Mouse (Mus musculus): ENCODE data around the gene Hnrnpa3.

The Hnrnpa3 gene

DNA sequence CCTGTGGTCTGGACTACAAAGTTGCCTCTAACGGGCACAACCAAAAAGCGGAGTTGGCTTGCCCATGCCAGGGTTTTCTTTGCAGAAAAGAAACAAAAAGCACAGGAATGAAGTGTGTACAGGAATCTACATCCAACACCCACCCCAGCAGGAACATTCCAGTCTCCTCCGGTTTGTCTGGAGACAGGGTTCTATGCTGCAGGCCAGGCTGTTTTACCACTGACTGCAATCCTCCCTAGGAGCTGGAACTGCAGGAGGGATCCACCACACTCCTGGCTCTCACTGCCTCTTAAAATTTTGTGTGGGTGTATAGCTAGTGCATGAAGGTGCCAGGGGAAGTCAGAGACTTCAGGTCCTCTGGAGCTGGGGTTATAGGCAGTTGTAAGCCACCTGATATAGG, 39.8 kb downstream of the Hnrnpa3 start:
- Histone ChIP-seq H3K27me3 (ENCODE audit: control insufficient read depth, insufficient read depth, low read length, poor library complexity, severe bottlenecking) (no peaks in the 10 kb centered on the region), H3K36me3 (ENCODE audit: control insufficient read depth, insufficient read depth, low read length, poor library complexity, severe bottlenecking) (no peaks in the 10 kb centered on the region; the same call in 1 of the 2 replicates)
- no peak for DNase-seq (ENCODE audit: low read depth, low spot score)

DNA sequence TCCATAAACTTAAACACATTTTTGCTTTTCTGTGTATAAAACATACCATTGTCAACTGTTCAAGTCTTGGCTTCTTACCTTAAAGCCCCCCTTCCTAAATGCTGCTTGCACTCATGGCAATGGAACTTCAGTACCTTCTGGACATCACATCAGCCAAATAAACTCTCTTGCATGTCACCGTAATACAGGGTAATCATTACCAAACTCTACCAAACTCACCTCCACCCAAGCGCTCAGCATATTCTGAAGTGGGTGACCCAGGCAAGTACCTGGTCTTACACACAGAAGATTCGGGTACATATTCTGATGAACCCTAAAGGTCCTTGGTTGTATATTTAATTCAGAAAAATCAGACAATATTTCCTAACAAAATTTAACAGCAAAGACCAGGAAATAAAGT, 41.5 kb downstream of the Hnrnpa3 start:
- no peak for DNase-seq (ENCODE audit: low read depth, low spot score)

DNA sequence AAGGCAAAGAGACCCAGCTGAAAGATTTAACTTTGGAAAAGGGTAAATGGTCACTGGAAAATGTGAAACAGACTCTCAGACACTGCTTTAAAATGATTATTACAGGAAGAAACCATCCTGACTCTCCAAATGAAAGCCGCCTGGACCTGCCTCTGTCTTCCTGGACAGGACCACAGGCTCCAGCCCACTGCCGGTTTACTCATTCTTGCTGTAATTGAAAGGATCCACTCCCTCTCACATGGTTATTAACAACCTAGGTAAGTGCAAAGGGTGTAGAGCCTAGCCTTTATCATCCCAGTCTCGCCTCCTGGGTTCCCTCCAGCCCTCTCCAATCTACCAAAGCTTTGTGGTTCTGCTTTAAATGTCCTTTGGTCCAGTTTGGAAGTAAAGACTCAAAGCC, 42.1 kb downstream of the Hnrnpa3 start:
- no peak for DNase-seq (ENCODE audit: low read depth, low spot score)
- no peaks in the 10 kb centered on the region; the same call in 1 of the 2 replicates for H3K36me3 ChIP-seq (ENCODE audit: control insufficient read depth, insufficient read depth, low read length, poor library complexity, severe bottlenecking)
- no peaks in the 10 kb centered on the region for H3K27me3 ChIP-seq (ENCODE audit: control insufficient read depth, insufficient read depth, low read length, poor library complexity, severe bottlenecking)

More for the DNA sequence above, 41.5 kb downstream of the Hnrnpa3 start:
- Histone ChIP-seq H3K36me3 (ENCODE audit: control insufficient read depth, insufficient read depth, low read length, poor library complexity, severe bottlenecking) (no peaks in the 10 kb centered on the region; the same call in 1 of the 2 replicates), H3K27me3 (ENCODE audit: control insufficient read depth, insufficient read depth, low read length, poor library complexity, severe bottlenecking) (no peaks in the 10 kb centered on the region)

DNA sequence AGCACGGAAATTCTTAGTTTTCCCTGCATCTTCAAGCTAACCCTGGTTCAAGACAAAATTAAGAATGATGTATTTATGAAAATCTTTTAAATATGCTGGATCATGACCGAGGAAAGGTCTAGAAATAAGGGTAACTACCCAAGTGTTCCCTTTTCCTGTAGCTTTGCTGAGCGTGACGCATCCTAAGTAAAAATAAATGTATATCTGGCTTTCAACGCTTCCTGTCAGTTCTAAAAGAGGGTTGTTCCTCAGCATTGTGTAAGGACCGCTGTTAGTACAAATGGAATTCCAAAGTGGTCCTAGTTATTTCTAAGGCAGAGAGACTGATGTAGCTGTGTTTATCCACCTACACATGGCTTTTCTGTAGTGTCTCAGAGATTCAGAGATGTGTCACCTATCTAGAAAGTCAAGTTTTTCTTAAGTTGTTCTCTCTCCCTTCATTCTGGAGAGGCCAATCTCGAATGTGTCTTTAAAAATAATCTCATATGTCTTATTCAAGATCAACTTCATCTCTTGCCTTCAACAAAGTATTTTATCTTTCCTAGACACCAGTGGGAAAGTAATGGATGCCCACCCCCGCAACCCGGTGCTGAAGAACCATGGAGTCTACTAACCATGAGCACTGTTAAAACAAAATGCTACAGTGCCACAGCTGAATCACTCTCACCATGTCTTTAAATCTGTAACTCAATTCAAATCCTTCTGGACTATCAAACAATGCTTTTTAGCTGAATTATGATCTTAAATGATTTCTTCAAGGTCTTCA, 42.9 kb downstream of the Hnrnpa3 start:
- DNase-seq (ENCODE audit: low read depth, low spot score) = no peak
- no peaks in the 10 kb centered on the region for H3K27me3 ChIP-seq (ENCODE audit: control insufficient read depth, insufficient read depth, low read length, poor library complexity, severe bottlenecking)

GRCm38 (mm10) chr2:75702588-75702976, 43.5 kb downstream of the Hnrnpa3 start:
- no peaks in the 10 kb centered on the region for H3K27me3 ChIP-seq (ENCODE audit: control insufficient read depth, insufficient read depth, low read length, poor library complexity, severe bottlenecking)
- DNase-seq (ENCODE audit: low read depth, low spot score) = no peak
- no peaks in the 10 kb centered on the region; the same call in 1 of the 2 replicates for H3K36me3 ChIP-seq (ENCODE audit: control insufficient read depth, insufficient read depth, low read length, poor library complexity, severe bottlenecking)

More for the DNA sequence above, 42.9 kb downstream of the Hnrnpa3 start:
- H3K36me3 ChIP-seq (ENCODE audit: control insufficient read depth, insufficient read depth, low read length, poor library complexity, severe bottlenecking) = no peaks in the 10 kb centered on the region; the same call in 1 of the 2 replicates

- peak; percentile 87 for DNase-seq (ENCODE audit: low read depth, low spot score)
- H3K27me3 ChIP-seq (ENCODE audit: control insufficient read depth, insufficient read depth, low read length, poor library complexity, severe bottlenecking) = no peaks in the 10 kb centered on the region
- no peaks in the 10 kb centered on the region; the same call in 1 of the 2 replicates for H3K36me3 ChIP-seq (ENCODE audit: control insufficient read depth, insufficient read depth, low read length, poor library complexity, severe bottlenecking)
These were observed 44.5 kb downstream of the Hnrnpa3 start for GRCm38 (mm10) chr2:75703375-75704181.

- Histone ChIP-seq H3K36me3 (ENCODE audit: control insufficient read depth, insufficient read depth, low read length, poor library complexity, severe bottlenecking) (no peaks in the 10 kb centered on the region), H3K27me3 (ENCODE audit: control insufficient read depth, insufficient read depth, low read length, poor library complexity, severe bottlenecking) (no peaks in the 10 kb centered on the region)
- peak; percentile 98 for DNase-seq (ENCODE audit: low read depth, low spot score)
These were observed 45.4 kb downstream of the Hnrnpa3 start, which contains the start of gene Nfe2l2 for GRCm38 (mm10) chr2:75704234-75705161. Nfe2l2 (minus strand) TSS chr2:75704641.

DNA sequence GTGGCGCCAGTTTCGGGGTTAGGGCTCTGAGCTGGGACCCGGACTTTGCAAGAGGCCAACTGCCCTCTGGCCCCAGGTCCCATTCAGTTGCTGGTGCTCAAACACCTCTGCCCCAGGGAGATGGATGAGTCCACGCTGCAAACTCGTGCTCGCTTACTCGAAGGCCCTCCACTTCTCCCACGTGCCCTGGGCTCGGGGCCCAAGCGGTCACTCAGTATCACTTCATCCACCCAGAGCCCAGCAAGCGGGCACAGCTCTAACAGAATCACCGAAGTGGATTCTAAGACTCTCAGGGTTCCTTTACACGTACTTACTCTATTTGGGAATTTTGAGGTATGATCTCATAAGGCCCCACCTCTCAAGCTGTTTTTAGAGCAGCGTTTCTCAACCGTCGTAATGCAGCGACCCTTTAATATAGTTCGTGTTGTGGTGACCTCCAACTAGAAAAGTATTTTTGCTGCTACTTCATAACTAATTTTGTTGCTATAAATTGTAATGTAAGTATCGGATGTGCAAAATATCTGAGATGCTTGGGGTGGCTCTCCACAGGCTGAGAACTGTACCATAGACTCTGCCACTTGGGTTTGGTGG, 46.2 kb downstream of the Hnrnpa3 start:
- no peaks in the 10 kb centered on the region for H3K36me3 ChIP-seq (ENCODE audit: control insufficient read depth, insufficient read depth, low read length, poor library complexity, severe bottlenecking)
- DNase-seq (ENCODE audit: low read depth, low spot score) = no peak
- no peaks in the 10 kb centered on the region for H3K27me3 ChIP-seq (ENCODE audit: control insufficient read depth, insufficient read depth, low read length, poor library complexity, severe bottlenecking)

DNA sequence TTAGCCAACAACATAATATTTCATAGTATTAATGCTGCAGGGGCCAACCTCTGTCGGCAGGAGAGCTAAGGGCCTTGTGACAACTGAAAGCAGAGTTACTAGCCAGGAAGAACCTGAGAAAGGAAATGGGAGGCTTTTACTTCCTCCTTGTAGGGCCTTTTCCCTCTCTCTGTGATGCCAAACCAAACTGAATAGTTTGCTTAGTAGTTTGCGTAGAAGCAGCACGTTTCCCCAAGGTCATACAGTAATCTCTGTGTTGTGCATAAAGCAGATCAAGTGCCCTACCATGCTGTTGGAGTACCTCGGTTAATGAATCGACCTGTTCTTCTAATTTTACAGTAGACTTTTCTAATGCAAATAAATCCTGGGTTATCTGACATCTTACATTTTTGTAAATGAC, 47.4 kb downstream of the Hnrnpa3 start:
- Histone ChIP-seq H3K36me3 (ENCODE audit: control insufficient read depth, insufficient read depth, low read length, poor library complexity, severe bottlenecking) (no peaks in the 10 kb centered on the region), H3K27me3 (ENCODE audit: control insufficient read depth, insufficient read depth, low read length, poor library complexity, severe bottlenecking) (no peaks in the 10 kb centered on the region)
- DNase-seq (ENCODE audit: low read depth, low spot score) = peak; percentile 32

GRCm38 (mm10) chr2:75707420-75707819, 48.4 kb downstream of the Hnrnpa3 start:
- Histone ChIP-seq H3K27me3 (ENCODE audit: control insufficient read depth, insufficient read depth, low read length, poor library complexity, severe bottlenecking) (no peaks in the 10 kb centered on the region), H3K36me3 (ENCODE audit: control insufficient read depth, insufficient read depth, low read length, poor library complexity, severe bottlenecking) (no peaks in the 10 kb centered on the region)
- DNase-seq (ENCODE audit: low read depth, low spot score) = no peak

- no peak for DNase-seq (ENCODE audit: low read depth, low spot score)
- H3K27me3 ChIP-seq (ENCODE audit: control insufficient read depth, insufficient read depth, low read length, poor library complexity, severe bottlenecking) = no peaks in the 10 kb centered on the region
- no peaks in the 10 kb centered on the region for H3K36me3 ChIP-seq (ENCODE audit: control insufficient read depth, insufficient read depth, low read length, poor library complexity, severe bottlenecking)
These were observed 54.0 kb downstream of the Hnrnpa3 start for GRCm38 (mm10) chr2:75713083-75713482.

DNA sequence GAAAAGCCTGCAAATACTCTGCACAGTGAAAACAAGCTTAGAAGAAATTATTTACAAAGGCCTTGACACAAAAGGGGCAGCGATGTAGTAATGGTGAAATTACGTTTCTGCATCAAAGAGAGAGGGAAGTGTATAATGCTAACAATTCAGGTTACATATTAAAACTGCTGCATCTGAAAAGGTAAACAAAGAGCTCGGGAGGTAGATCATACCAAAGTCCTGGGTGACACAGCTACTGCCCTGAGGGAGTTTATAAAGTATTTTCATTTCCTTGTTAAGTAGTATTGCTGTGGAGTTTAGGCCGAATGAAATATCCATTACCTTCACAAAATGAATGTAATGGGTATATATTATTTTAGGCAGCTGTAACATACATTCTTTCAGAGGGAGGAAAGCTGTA, 55.7 kb downstream of the Hnrnpa3 start:
- no peaks in the 10 kb centered on the region for H3K27me3 ChIP-seq (ENCODE audit: control insufficient read depth, insufficient read depth, low read length, poor library complexity, severe bottlenecking)
- no peak for DNase-seq (ENCODE audit: low read depth, low spot score)
- H3K36me3 ChIP-seq (ENCODE audit: control insufficient read depth, insufficient read depth, low read length, poor library complexity, severe bottlenecking) = no peaks in the 10 kb centered on the region

GRCm38 (mm10) chr2:75716046-75717016, 57.3 kb downstream of the Hnrnpa3 start:
- no peak for DNase-seq (ENCODE audit: low read depth, low spot score)
- no peaks in the 10 kb centered on the region for H3K36me3 ChIP-seq (ENCODE audit: control insufficient read depth, insufficient read depth, low read length, poor library complexity, severe bottlenecking)
- no peaks in the 10 kb centered on the region for H3K27me3 ChIP-seq (ENCODE audit: control insufficient read depth, insufficient read depth, low read length, poor library complexity, severe bottlenecking)

All from splenic B cell, adult 2 months (primary cell).